Mouse (Mus musculus) kidney, embryonic 16.5 days (tissue): ENCODE measurements around the gene Akap2. TPM values are rescaled to one million over a fixed set of nuclear protein-coding genes. Genes with fewer than 3 reads are reported as not detected.

Experiments used
- ATAC-seq: fragments of 200-750 bp; cut with Nextera tagmentation; 2 replicates; pipeline ENCODE4 v1.8.0; 2017; ENCODE audit warnings: moderate TSS enrichment; ENCODE audit not compliant: low FRiP score, low TSS enrichment
- H3K27ac ChIP-seq: fragments of 300-500 bp; sonication (generic); 2 replicates; pipeline ENCODE4 v1.5.1; 2014; ENCODE audit warnings: low read length
- H3K27me3 ChIP-seq: fragments of 300-500 bp; sonication (generic); 2 replicates; pipeline ENCODE4 v1.6.1; 2014; ENCODE audit warnings: low read length, control low read depth, mixed read lengths; ENCODE audit not compliant: insufficient read depth
- H3K36me3 ChIP-seq: fragments of 300-500 bp; sonication (generic); 2 replicates; pipeline ENCODE4 v1.6.1; 2014; ENCODE audit warnings: low read length, control low read depth, mixed read lengths; ENCODE audit not compliant: insufficient read depth
- H3K4me1 ChIP-seq: fragments of 300-500 bp; sonication (generic); 2 replicates; pipeline ENCODE4 v1.6.1; 2014; ENCODE audit warnings: low read length, control low read depth, mixed read lengths; ENCODE audit not compliant: insufficient read depth
- H3K4me2 ChIP-seq: fragments of 300-500 bp; sonication (generic); replicated peaks from 2 replicates; pipeline ENCODE4 v1.6.1; 2014; ENCODE audit warnings: low read depth, low read length
- H3K4me3 ChIP-seq: fragments of 300-500 bp; sonication (generic); 2 replicates; pipeline ENCODE4 v1.5.1; 2014; ENCODE audit warnings: mild to moderate bottlenecking, low read length
- H3K9ac ChIP-seq: fragments of 300-500 bp; sonication (generic); replicated peaks from 2 replicates; pipeline ENCODE4 v1.6.1; 2014; ENCODE audit warnings: low read length
- H3K9me3 ChIP-seq: fragments of 300-500 bp; sonication (generic); 2 replicates; pipeline ENCODE4 v1.6.1; 2016; ENCODE audit warnings: low read length, control low read depth
- WGBS: fragments of 180-500 bp; shearing (Covaris S2); extraction: QIAGEN DNeasy Blood & Tissue Kit; methylation state at CpG from one replicate; pipeline ENCODE4 v1.1.7; 2014; 5-methylcytosine and 5-hydroxymethylcytosine counted together
- polyA plus RNA-seq: library from polyadenylated mRNA; unstranded; fragments of >200 nt; fragmentation: Nextera tagmentation; extraction: Ambion mirVana; gene quantifications from 2 replicates; pipeline ENCODE4 v1.2.1, GENCODE M21; 2015

Gene Akap2
- polyA plus RNA-seq, 1 experiment from 2014 or later = 28.4 TPM

GRCm38 (mm10) chr4:57916711-57917110 is 199.3 kb downstream of the Akap2 start:
- H3K27me3 ChIP-seq = no peaks in the 10 kb centered on the region
- 0 out of 2 replicates have a peak, but pooled peaks cover 3% of the 10 kb centered on the region for H3K9me3 ChIP-seq
- H3K4me2 ChIP-seq = 0 out of 2 replicates have a peak overlapping the region, but pooled peaks have one; percentile 9
- 0 out of 2 replicates have a peak overlapping the region, but pooled peaks have one; percentile 28 for H3K9ac ChIP-seq
- H3K4me1 ChIP-seq = peaks cover 30% of the 10 kb centered on the region
- no peaks in the 10 kb centered on the region for H3K36me3 ChIP-seq
- H3K27ac ChIP-seq = peak overlapping the region; percentile 44; the same call in 1 of the 2 replicates
- H3K4me3 ChIP-seq = no peak overlapping the region
- no peak for ATAC-seq
- WGBS = 50% methylated on average over 4 of the region's 4 CpGs

DNA sequence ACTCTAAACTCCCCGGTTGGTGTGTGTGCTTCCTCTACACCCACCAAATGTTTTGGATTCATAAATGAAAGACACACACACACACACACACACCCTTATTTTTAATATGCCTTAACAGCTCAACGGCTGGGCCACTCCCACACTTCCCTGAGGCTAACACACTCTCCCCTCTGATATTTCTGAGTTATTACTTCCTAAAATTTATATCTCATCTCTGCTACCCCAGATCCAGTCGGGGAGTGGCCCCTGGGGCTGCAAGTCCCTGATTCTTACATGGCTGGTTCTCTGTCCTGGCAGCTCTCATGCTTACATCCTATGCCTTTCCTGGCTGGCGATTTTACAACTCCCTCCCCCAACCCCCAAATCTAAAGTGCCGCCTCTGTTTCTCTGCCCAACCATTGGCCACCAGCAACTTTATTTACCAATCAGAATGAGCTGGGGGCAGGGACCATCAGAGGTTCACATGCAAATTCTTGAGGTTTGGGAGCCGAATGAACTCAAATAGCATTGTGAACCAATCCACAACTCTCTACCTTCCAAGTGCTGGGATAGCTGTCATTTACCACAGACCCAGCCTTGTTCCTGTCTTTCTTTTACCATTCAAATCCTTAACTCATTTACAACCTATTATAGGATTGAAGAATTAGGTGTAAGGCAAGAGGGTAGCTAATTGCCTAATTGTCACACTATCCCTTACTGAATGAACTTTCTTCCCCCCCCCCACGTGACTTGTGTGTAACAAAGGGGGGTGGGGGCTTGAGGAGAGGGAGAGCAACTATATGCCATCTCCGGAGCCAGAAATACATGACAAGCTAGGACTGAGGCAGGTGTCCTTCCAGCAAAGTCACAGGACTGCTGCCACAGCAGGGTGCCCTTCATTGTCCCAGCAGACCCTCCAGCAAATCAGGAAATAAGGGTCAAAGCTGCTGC is 202.3 kb downstream of the Akap2 start:
- Histone ChIP-seq H3K9ac (no peak overlapping the region), H3K9me3 (no peaks in the 10 kb centered on the region), H3K36me3 (no peaks in the 10 kb centered on the region), H3K27ac (no peak overlapping the region), H3K27me3 (no peaks in the 10 kb centered on the region), H3K4me1 (peaks cover 26% of the 10 kb centered on the region), H3K4me3 (no peak overlapping the region), H3K4me2 (0 out of 2 replicates have a peak overlapping the region, but pooled peaks have one; percentile 3)
- ATAC-seq = no peak; the same call in 1 of the 2 replicates
- 12% methylated on average over 8 of the region's 8 CpGs for WGBS

DNA sequence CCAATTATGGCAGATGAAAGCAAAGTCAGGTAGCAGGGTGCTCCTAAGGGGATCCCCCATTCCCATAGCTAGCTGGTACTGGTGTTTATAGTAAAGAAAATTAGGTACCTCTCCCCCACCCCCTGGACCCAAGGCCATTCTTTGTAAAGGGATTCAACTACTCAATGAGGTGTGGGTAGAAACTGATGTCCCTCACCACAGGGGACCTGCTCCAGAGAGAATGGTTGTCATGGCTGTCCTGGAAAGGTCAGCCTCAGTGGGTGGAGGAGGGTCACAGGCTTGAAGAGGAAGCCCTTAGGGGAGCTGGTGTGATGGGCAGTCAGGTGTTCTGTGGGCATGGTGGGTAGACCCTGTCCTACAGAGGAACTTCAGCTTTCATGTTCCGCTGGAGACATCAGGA is 203.1 kb downstream of the Akap2 start:
- no peaks in the 10 kb centered on the region for H3K36me3 ChIP-seq
- peaks cover 21% of the 10 kb centered on the region for H3K4me1 ChIP-seq
- no peak overlapping the region for H3K27ac ChIP-seq
- 86% methylated on average over 1 of the region's 1 CpGs for WGBS
- no peaks in the 10 kb centered on the region for H3K27me3 ChIP-seq
- no peak overlapping the region for H3K9ac ChIP-seq
- H3K9me3 ChIP-seq = no peaks in the 10 kb centered on the region
- H3K4me3 ChIP-seq = no peak overlapping the region
- H3K4me2 ChIP-seq = no peak overlapping the region
- ATAC-seq = no peak

DNA sequence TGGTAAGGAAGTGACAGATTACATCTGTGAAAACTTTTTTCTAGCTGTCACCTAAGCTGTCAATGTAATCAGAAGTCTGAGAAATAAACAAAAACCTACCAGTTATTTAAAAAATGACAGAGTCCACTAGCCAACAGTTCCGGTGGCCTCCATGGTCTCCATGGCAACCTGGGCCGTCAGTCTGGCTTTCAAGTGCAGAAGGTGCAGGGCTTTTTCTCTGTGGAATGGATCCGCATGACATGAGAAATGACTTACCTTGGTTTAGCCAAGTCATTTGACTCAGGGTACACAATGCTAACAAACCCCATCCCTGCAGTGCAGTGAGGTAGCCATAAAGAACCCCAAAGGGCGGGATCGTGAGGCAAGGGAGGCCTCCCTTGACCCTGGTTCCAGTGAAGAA is 204.7 kb downstream of the Akap2 start:
- no peak overlapping the region for H3K27ac ChIP-seq
- no peak for ATAC-seq
- H3K9me3 ChIP-seq = no peaks in the 10 kb centered on the region
- WGBS = 44% methylated on average over 5 of the region's 5 CpGs
- no peaks in the 10 kb centered on the region for H3K36me3 ChIP-seq
- no peak overlapping the region for H3K9ac ChIP-seq
- no peaks in the 10 kb centered on the region for H3K27me3 ChIP-seq
- H3K4me3 ChIP-seq = no peak overlapping the region
- peaks cover 9% of the 10 kb centered on the region for H3K4me1 ChIP-seq
- H3K4me2 ChIP-seq = no peak overlapping the region

DNA sequence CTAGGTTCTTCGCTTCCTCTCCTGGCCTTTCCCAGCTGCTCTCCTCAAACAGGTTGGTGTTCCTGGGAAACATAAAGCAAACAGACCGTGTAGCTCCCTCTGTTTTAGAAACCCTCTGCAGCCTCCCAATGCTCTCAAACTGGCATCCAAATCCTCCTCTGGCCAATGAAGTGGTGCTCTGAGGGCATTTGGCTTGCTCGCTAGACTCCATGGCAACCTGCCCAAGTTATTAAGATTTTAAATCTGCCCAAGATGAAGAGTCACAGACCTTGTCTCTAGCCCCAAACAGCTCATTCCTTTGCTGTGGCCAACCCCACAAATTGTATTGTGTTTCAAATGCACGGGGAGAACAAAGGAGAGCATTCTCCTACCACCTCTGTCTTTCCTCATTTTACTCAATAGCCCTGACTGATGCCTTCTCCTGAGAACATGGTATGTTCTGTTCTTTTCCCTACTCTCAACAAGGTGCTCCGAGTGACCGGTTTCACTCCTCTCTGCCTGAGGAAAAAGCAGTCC is 207.2 kb downstream of the Akap2 start:
- no peak overlapping the region for H3K27ac ChIP-seq
- 73% methylated on average over 6 of the region's 6 CpGs for WGBS
- ATAC-seq = no peak

GRCm38 (mm10) chr4:57927464-57928205 is 210.2 kb downstream of the Akap2 start:
- 25% methylated on average over 3 of the region's 3 CpGs for WGBS

More for the DNA sequence above, 207.2 kb downstream of the Akap2 start:
- Histone ChIP-seq H3K36me3 (no peaks in the 10 kb centered on the region), H3K9me3 (no peaks in the 10 kb centered on the region), H3K4me3 (no peak overlapping the region), H3K27me3 (no peaks in the 10 kb centered on the region), H3K9ac (no peak overlapping the region), H3K4me1 (peaks cover 6% of the 10 kb centered on the region; the same call in 1 of the 2 replicates), H3K4me2 (no peak overlapping the region)

GRCm38 (mm10) chr4:57930559-57931170 is 213.2 kb downstream of the Akap2 start:
- no peak for ATAC-seq
- WGBS = 75% methylated on average over 5 of the region's 5 CpGs
- Histone ChIP-seq H3K9me3 (0 out of 2 replicates have a peak, but pooled peaks cover 4% of the 10 kb centered on the region), H3K4me1 (no peaks in the 10 kb centered on the region), H3K36me3 (no peaks in the 10 kb centered on the region), H3K4me2 (no peak overlapping the region), H3K27me3 (no peaks in the 10 kb centered on the region), H3K4me3 (no peak overlapping the region), H3K9ac (no peak overlapping the region), H3K27ac (no peak overlapping the region)

More at GRCm38 (mm10) chr4:57927464-57928205, 210.2 kb downstream of the Akap2 start:
- H3K9me3 ChIP-seq = 0 out of 2 replicates have a peak, but pooled peaks cover under 1% of the 10 kb centered on the region
- no peak overlapping the region for H3K4me2 ChIP-seq
- no peaks in the 10 kb centered on the region for H3K36me3 ChIP-seq
- H3K4me1 ChIP-seq = no peaks in the 10 kb centered on the region
- no peak overlapping the region for H3K27ac ChIP-seq
- no peaks in the 10 kb centered on the region for H3K27me3 ChIP-seq
- 0 out of 2 replicates have a peak, but pooled peaks have one; percentile 23 for ATAC-seq
- no peak overlapping the region for H3K4me3 ChIP-seq
- no peak overlapping the region for H3K9ac ChIP-seq

- Histone ChIP-seq H3K27ac (no peak overlapping the region), H3K27me3 (no peaks in the 10 kb centered on the region), H3K4me2 (no peak overlapping the region), H3K4me3 (no peak overlapping the region), H3K9me3 (0 out of 2 replicates have a peak, but pooled peaks cover 4% of the 10 kb centered on the region), H3K36me3 (no peaks in the 10 kb centered on the region), H3K9ac (no peak overlapping the region), H3K4me1 (no peaks in the 10 kb centered on the region)
- ATAC-seq = no peak
- 69% methylated on average over 5 of the region's 5 CpGs for WGBS
These were observed 216.7 kb downstream of the Akap2 start for GRCm38 (mm10) chr4:57934181-57934580.

DNA sequence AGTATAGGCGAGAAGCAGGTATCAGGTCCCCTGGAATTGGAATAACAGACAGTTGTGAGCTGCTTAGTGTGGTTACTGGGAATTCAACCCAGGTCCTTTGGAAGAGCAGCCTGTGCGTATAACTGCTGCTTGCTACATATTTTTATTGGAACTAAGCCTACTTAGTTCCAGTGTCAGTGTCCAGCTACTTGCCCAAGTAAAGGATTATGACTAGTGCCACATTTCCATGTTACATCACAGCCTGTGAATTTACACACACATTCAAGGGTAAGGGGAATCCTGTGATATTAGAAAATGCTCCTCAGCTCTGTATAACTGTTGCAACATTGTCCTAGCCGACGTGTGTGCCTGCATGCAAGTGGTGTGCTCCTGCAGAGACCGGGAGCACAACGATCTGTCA is 219.8 kb downstream of the Akap2 start:
- H3K4me2 ChIP-seq = no peak overlapping the region
- 76% methylated on average over 6 of the region's 6 CpGs for WGBS
- H3K27ac ChIP-seq = no peak overlapping the region
- H3K27me3 ChIP-seq = no peaks in the 10 kb centered on the region
- H3K36me3 ChIP-seq = no peaks in the 10 kb centered on the region
- H3K4me1 ChIP-seq = no peaks in the 10 kb centered on the region
- H3K9ac ChIP-seq = no peak overlapping the region
- H3K9me3 ChIP-seq = 0 out of 2 replicates have a peak, but pooled peaks cover 4% of the 10 kb centered on the region
- H3K4me3 ChIP-seq = no peak overlapping the region
- ATAC-seq = no peak
